Mouse (Mus musculus): ENCODE measurements around the gene Ugt1a1. TPM values are rescaled to one million over a fixed set of nuclear protein-coding genes. Genes with fewer than 3 reads are reported as not detected.

Ugt1a1 gene
- total RNA-seq, 2 experiments from 2014 or later = not detected

DNA sequence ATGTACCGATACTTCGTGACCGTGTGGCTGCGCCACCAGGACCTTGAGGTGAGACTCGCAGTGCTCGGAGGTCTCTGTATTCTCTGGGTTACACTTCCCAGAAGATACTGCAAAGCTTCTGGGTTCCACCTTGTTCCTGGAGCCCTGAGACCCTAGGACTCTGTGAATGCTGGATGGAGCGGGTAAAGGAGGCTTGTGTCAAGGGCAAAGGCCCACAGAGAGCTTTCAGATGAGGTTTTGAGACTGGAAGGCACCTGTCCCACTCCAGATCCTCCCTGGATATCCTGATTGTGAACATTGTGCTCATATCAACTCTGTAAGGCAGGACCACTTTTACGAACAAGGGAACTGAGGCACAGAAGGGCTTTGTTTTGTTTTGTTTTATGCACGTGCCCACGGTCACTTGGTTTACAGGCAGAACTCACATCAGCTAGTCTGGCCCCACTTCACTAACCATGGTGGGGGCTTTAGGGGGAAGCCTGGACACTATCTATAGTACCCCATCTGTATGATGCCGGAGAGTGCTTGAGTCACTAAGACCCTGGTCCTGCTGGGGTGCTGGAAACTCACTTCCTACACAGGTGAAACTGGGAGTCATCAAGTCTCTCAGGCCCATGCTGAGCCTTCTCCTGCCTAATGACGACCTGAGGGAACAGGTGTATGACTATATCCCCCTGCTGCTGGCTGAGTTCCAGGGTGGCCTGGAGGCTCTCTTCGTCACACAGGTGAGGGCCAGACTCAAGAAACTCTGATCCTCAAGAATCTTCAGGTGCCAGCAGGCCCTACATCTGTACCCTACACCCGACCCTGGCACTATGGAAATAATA is 21.9 kb downstream of the Ugt1a1 start:
- DNase-seq (ENCODE audit: low spot score in 2 of 2) = no peak

DNA sequence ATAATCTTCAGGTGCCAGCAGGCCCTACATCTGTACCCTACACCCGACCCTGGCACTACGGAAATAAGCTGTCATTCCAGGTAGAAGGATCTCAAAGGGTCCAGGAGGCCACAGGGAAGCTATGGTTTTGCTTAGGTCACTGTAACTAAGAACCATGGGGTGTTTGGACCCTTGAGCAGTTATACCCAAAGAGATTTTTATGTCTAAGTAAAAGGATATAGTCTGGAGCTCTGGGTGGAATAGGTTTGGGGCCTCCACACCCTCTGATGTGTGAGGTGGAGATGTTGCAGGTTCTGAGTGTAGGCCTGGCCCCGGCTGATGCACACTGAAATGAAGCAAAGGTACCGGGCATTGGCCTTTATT is 22.5 kb downstream of the Ugt1a1 start:
- DNase-seq (ENCODE audit: low spot score in 2 of 2) = no peak

DNA sequence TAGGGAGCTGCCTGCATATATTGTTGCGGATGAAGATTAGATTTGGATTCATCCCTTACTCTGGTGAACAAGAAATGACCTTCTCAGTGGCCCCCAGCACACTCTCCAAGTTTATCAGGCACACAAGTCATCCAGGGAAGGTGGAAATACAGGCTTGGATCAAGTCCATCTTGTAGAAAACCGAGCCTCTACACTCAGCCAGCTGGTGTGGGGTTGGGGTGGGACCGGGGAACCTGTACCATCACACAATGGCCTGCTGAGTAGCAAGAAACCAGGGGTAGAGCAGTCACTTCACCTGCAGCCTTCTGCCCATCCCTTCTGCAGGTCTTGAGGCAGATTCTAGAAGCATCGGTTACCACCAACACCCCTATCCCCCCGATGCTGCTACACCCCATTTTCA is 22.9 kb downstream of the Ugt1a1 start:
- no peak for DNase-seq (ENCODE audit: low spot score in 2 of 2)

DNA sequence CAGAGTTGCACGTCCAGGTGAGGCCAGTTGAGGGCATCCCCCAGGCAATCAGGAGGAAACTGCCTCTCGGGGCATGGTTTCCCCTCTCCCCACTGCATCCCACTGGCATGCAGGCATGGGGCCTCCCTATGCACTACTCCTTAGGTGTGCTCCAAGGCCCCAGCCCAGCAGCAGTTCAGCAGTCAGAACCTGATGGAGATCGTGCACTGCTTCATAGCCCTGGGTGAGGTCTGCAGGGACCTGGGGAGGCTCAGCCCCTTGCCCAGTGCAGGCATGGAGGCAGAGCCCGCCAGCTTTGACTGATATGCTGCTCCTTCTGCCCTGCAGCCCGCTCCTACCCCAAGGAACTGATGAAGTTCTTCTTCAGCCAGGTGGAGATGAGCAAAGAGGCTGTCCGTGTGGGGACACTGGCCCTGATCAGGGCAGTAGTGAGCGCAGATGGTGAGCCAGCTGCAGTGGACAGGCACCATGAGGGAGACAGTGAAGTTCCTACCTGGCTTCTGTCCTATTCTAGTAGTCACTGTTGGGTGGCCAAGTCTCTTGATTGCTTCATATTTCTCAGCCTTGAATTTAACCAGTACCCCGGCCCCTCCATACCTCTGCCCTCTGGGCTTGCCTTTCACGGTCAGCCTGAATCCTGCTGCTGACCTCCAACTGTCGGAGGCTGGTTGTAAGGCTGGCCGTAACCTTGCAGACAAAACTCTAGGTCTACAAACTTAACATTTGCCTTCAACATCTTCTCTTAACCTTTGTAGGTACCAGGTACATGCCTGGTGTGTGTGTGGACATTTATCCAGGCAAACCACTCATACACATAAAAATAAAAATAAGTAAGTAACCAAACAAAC is 23.5 kb downstream of the Ugt1a1 start:
- DNase-seq (ENCODE audit: low spot score in 2 of 2) = no peak

DNA sequence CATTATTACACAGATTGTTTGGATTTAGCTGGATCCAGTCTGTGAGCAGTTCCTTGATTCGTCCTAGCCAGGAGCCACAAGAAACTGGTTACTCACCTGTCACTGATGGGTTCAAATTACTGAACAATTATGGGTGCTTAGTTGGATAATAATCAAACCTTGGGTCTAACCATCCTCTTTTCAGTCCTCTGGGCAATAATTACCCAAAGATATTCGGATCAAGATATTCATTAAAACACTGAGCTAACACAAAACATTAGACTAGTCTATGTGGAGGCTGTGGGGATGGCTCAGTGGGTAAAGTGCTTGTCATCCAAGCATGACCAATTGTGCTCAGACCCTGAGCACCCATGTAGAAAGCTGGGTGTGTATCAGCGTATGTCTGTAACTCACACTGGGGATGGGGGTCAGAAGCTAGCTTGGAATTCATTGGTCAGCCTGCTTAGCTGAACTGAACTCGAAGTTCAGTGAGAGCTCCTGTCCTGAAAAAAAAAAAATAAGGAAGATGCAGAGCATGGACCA is 24.2 kb downstream of the Ugt1a1 start:
- DNase-seq (ENCODE audit: low spot score in 2 of 2) = no peak

DNA sequence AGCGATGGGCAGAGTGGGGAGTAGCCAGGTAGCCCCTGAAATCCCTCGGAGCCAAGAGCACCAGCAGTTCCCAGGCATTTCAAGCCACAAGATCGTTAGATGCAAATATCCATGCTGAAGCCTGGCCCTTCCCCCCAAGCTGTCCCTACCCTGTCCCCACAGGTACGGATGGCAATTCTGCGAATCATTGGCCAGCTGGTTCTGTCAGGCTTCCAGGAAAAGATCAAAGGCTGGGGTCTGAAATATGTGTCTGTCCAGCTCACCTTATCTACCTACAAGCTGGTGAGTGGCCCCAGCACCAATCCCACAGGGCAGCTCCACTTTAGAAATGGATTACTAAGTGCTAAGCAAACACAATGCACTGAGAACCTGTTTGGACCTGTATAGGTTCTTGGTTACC is 25.6 kb downstream of the Ugt1a1 start:
- no peak for DNase-seq (ENCODE audit: low spot score in 2 of 2)

DNA sequence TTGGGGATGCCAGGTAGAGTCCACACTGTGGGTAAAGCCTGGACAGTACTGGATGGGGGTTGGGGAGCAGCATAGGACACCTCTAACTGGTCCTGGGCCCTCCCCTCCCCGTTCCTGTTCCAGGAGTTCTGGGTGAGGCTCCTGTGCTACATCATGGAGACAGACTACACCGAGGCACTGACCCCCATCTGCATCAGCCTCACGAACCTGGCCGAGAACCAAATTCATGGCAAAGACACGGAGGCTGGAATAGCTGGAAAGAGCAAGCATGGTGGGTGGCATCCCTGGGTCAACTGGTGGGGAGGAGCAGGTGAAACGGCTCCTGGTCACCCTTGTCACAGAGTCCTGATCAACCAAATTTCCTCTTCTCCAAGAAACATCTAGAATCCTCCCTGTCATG is 27.0 kb downstream of the Ugt1a1 start:
- no peak for DNase-seq (ENCODE audit: low spot score in 2 of 2)

DNA sequence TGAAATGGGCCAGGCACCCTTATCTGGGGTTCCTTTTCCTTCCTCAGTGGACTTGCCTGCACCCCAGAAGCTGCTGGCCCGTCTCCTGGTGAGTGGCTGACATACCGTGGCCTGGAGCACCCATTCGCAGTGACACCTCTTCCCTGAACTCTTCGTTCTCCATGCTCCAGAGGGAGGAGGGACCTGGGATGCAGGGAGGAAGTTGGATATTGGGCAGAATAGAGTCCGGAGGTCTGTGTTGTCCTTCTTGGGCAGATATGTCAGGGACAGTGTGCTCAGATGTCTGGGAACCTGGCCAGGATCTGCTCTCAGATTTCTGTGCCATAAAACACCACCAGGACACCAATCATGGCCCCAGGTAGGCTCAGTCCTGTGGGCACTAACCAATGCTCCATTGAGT is 28.3 kb downstream of the Ugt1a1 start:
- no peak for DNase-seq (ENCODE audit: low spot score in 2 of 2)

DNA sequence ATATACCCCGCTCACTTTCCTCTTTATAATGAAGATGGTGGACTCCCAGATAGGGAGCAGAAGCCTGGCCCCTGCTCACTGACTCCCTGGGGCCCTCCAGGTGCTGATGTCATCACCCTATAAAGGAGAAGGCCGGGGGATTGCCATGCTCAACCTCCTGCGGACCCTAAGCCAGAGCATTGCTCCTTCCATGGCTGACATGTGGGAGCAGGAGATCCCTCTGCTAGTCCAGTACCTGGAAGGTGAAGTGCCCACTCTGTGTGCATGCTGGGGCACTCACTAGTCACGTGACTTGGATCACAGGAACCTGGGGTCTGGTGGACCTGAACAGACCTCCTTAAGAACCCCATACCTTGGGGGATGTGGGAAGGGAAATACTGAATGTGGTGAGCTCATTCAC is 28.8 kb downstream of the Ugt1a1 start:
- DNase-seq (ENCODE audit: low spot score in 2 of 2) = no peak

DNA sequence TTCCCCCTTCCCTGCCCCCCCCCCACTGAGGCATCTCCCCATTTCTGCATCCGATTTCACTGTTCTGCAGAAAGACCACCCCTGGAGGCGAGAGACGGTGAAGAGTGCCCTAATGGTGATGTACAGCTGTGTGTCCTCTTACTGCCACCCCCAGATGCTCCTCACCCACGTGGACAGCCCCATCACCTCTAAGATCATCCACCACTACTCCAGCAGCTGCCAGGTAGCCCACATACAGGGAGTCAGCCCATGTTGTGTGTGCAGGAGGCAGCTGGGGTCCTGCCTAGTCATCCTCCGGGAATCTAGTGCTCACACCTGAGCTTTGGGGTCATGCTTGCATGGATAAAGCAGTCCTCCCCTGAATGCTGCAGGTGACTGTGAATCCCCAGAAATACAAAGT is 32.1 kb downstream of the Ugt1a1 start:
- DNase-seq (ENCODE audit: low spot score in 2 of 2) = no peak

DNA sequence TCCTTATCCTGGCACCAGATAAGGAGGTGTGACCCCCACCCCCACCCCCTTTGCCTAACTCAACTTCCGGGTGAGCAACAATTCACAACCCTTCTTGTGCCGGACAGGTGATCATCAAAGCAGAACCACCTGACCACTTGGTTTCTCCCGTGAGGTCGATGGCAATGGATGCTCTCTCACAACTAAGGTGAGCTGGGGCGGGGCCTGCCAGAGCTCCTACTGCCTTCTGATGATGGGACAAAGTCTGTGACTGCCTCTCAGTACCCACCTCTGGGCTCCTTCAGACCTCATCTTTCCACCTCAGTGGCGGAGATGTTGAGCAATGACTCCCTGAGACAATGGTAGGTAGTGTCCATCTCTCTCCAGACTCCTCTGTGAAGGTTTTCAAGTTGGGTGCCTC is 34.1 kb downstream of the Ugt1a1 start:
- no peak for DNase-seq (ENCODE audit: low spot score in 2 of 2)

DNA sequence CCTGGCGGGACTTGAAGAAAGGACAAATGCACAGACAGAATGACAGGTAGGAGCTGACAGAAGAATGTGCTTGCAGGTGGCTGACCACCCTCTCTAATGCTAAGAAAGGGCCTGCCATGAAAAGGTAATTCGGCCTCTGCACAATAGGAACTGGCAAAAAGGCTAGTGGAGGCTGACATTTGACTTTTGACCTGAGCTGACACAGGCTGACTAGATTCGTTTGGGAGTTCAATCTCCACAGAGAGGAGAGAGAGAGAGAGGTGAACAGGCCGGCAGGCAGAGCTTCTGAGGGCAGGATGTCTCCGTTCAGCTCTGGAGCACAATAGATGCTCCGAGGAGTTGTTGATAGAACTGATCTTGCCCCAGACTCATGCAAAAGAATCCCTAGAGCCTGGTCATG is 34.6 kb downstream of the Ugt1a1 start:
- DNase-seq (ENCODE audit: low spot score in 2 of 2) = no peak

DNA sequence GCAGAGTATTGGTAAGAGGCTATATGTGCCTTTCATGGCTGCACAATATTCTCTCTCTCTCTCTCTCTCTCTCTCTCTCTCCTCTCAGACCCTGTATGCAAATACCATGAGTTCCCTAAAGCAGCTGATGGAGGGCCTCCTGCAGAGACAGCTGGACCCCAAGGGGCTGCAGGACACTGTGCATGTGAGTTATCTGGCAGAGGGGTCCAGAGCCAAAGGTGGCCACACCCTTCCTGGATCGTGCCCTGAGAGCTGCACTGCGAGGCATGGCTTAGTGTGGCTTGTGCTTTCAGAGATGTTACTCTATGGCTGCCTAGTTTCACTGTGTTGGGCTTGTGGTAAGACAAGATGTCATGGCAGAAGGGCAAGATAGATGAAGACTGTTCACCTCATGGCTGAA is 35.9 kb downstream of the Ugt1a1 start:
- DNase-seq (ENCODE audit: low spot score in 2 of 2) = no peak

DNA sequence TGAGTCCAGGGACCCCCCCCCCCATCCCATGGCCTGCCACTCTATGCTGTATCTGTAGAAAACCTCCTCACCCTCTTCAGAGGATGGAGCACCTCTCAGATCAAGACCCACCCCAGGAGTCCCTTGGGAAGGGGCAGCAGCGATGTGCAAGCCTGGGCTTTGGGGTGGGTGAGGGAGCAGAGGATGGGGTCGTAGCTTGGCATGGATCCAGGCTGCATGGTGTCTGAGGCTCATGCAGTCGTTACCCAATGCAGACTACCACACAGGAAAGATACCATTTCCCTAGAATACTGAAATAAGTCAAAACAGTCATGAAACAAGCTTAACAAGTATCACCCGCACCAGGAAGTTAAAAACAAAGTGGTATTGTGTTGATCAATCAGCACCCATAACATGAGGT is 36.9 kb downstream of the Ugt1a1 start:
- DNase-seq (ENCODE audit: low spot score in 2 of 2) = no peak

DNA sequence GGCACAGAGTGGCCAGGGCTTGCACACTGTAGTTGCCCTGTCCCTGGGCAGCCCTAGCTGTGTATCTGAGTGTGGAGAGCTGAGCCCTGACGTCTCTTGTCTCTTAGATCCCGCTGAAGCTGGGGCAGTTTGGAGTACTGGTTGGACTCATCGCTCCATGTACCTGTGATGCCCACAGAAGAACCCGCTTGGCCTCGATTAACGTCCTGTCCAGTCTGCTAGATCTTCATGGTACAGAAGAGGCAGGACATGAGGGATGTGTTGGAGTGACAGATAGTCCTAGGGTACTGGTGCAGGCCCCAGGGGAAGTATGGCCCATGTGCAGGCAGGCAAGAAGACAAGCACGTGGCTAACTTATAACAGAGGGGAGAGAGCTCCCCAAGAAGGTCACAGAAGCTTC is 37.8 kb downstream of the Ugt1a1 start:
- no peak for DNase-seq (ENCODE audit: low spot score in 2 of 2)

DNA sequence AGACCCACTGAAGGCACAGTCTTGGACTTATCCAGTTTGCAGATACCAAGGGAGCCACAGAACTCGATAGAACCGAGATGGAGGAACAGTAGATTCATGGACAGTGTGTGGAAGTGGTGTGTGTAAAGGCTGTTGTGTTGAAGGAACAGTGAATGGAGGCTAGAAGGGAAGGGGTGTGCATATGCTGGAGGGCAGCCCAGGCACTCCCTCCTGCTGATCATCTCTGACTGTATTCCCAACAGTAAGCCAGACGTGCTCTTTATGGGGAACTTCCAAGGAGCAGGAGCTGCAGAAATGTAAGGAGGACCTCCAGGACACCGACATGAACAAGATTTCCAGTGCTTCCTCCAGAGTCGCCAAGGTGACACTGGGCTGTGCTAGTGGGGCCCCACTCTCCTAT is 38.3 kb downstream of the Ugt1a1 start:
- no peak for DNase-seq (ENCODE audit: low spot score in 2 of 2)

DNA sequence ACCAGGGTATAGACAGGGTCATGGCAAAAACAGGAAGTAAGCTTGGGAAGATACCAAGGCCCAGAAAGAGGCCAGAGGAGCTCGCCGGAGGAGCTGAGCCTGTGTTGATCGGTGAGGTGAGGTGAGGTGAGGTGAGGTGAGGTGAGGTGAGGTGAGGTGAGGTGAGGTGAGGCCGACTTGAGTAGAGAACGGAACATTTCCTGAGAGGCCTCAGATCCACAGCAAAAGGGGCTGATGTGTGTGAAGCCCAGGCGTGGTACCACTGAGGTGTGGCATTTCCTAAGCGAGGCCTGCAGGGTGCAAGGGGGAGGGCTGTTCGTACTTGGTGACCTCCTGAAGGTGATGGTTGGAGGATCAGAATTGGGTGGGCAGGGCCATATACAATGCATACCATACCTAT is 41.3 kb downstream of the Ugt1a1 start:
- DNase-seq (ENCODE audit: low spot score in 2 of 2) = no peak

DNA sequence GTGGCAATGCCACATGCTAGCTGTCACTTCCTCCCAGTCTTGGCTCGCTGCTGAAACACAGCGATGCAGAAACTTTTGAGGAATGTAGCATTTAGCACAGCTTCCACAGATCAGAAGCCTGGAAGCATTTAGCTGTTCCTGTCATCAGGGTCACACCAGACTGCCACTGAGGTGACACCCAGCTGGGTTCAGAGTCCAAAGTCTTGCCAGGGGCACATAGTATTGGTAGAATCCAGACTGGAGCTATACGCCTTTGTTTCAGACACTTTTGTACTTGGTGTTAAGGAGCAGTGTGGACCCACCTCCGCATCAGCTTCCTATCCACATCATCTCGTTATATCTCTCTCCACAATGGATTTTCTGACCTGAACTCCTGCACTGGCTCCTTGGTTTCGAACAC is 41.8 kb downstream of the Ugt1a1 start:
- DNase-seq (ENCODE audit: low spot score in 2 of 2) = no peak

DNA sequence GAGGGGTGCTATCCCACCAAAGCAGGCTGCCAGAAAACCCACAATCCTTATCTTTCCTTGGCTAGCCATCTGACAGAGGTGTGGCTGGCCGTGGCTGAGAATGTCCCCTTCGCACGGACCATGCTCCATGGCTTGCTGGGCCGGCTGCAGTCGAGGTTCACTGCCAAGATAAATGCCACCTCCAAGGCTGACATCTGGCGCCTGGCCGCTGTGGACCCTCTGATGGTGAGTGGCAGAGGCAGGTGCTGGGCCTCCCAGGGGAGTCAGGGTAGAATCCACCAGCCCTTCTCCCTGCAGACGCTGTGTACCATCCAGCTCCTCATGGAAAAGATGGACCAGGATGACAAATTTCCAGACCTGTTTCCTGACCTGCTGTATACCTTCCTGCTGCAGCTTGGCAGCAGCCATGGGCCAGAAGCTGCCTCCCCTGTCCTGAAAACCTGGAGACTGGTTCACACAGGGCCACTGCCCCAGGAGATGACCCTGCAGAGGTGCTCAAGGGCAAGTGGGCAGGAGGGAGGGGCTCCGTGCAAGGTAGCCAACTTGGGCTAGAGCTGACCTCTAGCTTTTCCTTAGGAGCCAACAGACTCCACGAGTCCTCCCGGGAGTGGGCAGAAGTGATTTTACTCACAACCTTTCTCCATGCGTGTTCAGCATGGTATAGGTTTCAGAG is 43.2 kb downstream of the Ugt1a1 start:
- no peak for DNase-seq (ENCODE audit: low spot score in 2 of 2)

DNA sequence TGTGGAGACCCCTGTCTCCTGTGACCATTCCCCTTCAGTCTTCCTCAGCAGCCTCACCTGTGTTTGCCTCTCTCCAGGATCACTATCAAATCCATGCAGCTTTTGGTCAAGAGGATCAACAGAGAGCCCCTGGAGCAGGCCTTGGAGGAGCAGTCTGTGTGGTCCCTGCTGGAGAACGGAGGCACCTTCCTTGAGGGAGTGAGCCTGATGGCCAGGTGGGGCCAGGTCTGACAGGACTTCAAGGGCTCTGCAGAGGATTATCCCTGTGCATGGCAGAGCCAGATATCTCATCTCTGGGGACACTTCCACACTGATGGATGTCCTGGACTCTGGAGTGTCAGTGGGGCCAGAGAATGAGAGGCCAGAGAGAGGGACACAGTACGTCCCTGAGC is 43.7 kb downstream of the Ugt1a1 start:
- DNase-seq (ENCODE audit: low spot score in 2 of 2) = no peak

DNA sequence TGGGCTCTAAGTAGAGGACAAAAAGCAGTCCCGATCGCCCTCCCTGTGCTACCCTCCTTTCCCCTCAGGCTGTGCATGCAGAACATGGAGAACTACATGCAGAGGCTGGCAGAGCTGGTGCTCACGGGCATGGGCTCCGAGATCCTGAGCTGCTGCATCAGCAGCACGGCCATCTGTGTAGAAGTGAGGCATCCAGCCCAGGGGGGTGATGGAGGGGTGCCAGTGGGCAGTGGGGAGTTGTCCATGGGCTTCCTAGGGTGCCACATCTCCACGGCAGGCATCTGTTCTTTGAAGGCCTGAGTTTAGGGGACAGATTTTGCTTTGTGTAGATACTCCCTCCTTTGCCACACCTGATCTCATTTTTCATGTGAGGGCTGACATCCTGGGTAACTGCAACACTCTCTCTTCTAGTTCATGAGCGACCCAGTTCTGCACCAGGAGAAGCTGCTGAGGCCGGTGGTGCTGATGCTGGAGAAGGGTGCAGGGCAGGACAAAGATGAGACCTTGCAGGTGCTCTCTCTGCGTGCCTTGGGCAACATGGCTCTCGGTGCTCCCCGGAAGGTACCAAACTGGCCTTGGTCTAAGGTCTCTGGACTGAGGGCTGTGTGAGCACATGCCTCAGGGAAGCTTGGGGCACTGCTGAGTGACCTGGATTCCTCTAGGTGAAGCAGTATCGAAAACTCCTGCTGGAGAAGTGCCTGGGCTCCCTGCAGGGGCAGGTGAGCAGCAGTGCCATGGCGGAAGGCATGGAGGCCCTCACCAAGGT is 44.4 kb downstream of the Ugt1a1 start:
- no peak for DNase-seq (ENCODE audit: low spot score in 2 of 2)

Data from left cerebral cortex, adult 18-20 months (tissue).